Comparison of ENCODE assay signal across 7 mouse cellular contexts in the genomic region with DNA sequence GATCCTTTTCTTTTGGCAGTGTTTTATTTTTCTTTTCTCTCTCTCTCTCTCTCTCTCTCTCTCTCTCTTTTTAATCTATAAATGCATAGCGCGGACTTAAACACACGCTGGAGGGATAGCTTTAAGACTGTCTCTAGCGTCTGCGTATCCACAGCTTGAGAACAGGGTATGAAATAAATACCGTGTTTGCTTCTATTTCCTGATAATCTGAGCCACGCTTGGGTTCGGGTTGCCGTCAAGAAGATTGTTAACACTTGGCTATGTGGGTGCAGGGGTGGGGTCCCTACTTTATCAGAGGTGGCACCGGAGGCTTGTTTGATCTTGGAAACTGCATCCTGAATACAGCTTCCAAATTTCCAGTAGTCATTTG. TPM values are rescaled to one million over a fixed set of nuclear protein-coding genes. Genes with fewer than 3 reads are reported as not detected.
DNase-seq lines count a peak whose midpoint lies in the region; ATAC-seq and TF ChIP-seq lines count a peak whose summit lies in the region.

No protein-coding gene starts in this region.

- TF ChIP-seq CTCF in layer of hippocampus, adult 2 months (conservative IDR thresholded peaks at IDR 0.05), result no peak
- no peak for TF ChIP-seq CTCF in hindbrain, postnatal 0 days (IDR thresholded peaks at IDR 0.05; ENCODE audit: low read depth)

- H3K36me3 ChIP-seq in forebrain, embryonic 11.5 days (ENCODE audit: control insufficient read depth, insufficient read depth, low read length), result no peaks in the 10 kb centered on the region
- H3K36me3 ChIP-seq in hindbrain, postnatal 0 days (ENCODE audit: insufficient read depth, low read length), result no peaks in the 10 kb centered on the region
- H3K36me3 ChIP-seq in neural tube, embryonic 13.5 days, result peaks cover 5% of the 10 kb centered on the region; the same call in 1 of the 2 replicates

- peak; percentile 34; the same call in 1 of the 2 replicates for ATAC-seq in forebrain, embryonic 11.5 days (replicated peaks; ENCODE audit: low FRiP score)
- peak; percentile 43; the same call in 1 of the 2 replicates for ATAC-seq in hindbrain, postnatal 0 days
- no peak for ATAC-seq in neural tube, embryonic 13.5 days (ENCODE audit: low read depth)

- H3K27me3 ChIP-seq in forebrain, embryonic 11.5 days (ENCODE audit: control insufficient read depth, insufficient read depth, low read length), result no peaks in the 10 kb centered on the region
- no peaks in the 10 kb centered on the region for H3K27me3 ChIP-seq in hindbrain, postnatal 0 days (ENCODE audit: insufficient read depth, low read length)
- H3K27me3 ChIP-seq in neural tube, embryonic 13.5 days, result no peaks in the 10 kb centered on the region

- H3K27ac ChIP-seq in layer of hippocampus, adult 2 months, result peak overlapping the region; percentile 95
- H3K27ac ChIP-seq in forebrain, embryonic 11.5 days (ENCODE audit: low read depth, low read length), result no peak overlapping the region
- peak overlapping the region; percentile 74; the same call in 1 of the 2 replicates for H3K27ac ChIP-seq in hindbrain, postnatal 0 days
- H3K27ac ChIP-seq in neural tube, embryonic 13.5 days (replicated peaks), result peak overlapping the region; percentile 81

- H3K4me2 ChIP-seq in forebrain, embryonic 11.5 days (ENCODE audit: low read depth, low read length, severe bottlenecking), result peak overlapping the region; percentile 64
- peak overlapping the region; percentile 66 for H3K4me2 ChIP-seq in hindbrain, postnatal 0 days (ENCODE audit: low read depth, low read length)
- H3K4me2 ChIP-seq in neural tube, embryonic 13.5 days, result peak overlapping the region; percentile 71

- H3K4me3 ChIP-seq in layer of hippocampus, adult 2 months, result peak overlapping the region; percentile 71
- peak overlapping the region; percentile 36 for H3K4me3 ChIP-seq in forebrain, embryonic 11.5 days (ENCODE audit: low read depth, low read length)
- peak overlapping the region; percentile 49 for H3K4me3 ChIP-seq in hindbrain, postnatal 0 days (ENCODE audit: low read length)
- peak overlapping the region; percentile 55 for H3K4me3 ChIP-seq in neural tube, embryonic 13.5 days

- no peaks in the 10 kb centered on the region for H3K4me1 ChIP-seq in forebrain, embryonic 11.5 days (replicated peaks; ENCODE audit: control insufficient read depth, insufficient read depth, low read length)
- H3K4me1 ChIP-seq in hindbrain, postnatal 0 days (ENCODE audit: insufficient read depth, low read length), result no peaks in the 10 kb centered on the region
- H3K4me1 ChIP-seq in neural tube, embryonic 13.5 days (replicated peaks), result peaks cover 8% of the 10 kb centered on the region

- peak overlapping the region; percentile 35 for H3K9ac ChIP-seq in forebrain, embryonic 11.5 days (ENCODE audit: low read length)
- H3K9ac ChIP-seq in hindbrain, postnatal 0 days (replicated peaks; ENCODE audit: low read length), result peak overlapping the region; percentile 60
- H3K9ac ChIP-seq in neural tube, embryonic 13.5 days, result peak overlapping the region; percentile 73

- 5% methylated on average over 10 of the region's 10 CpGs for WGBS in forebrain, embryonic 11.5 days
- 1% methylated on average over 10 of the region's 10 CpGs for WGBS in hindbrain, postnatal 0 days
- WGBS in neural tube, embryonic 13.5 days, result under 1% methylated on average over 10 of the region's 10 CpGs

- H3K9me3 ChIP-seq in forebrain, embryonic 11.5 days (ENCODE audit: control insufficient read depth, low read length), result no peaks in the 10 kb centered on the region
- H3K9me3 ChIP-seq in hindbrain, postnatal 0 days (ENCODE audit: low read length), result no peaks in the 10 kb centered on the region
- no peaks in the 10 kb centered on the region for H3K9me3 ChIP-seq in neural tube, embryonic 13.5 days

- no peak for DNase-seq in layer of hippocampus, adult 2 months (ENCODE audit: low spot score in 2 of 2)
- DNase-seq in layer of hippocampus, adult 9-10 months (ENCODE audit: low spot score), result no peak
- DNase-seq in forebrain, embryonic 11.5 days (ENCODE audit: low spot score), result no peak
- peak; percentile 50 for DNase-seq in hindbrain, postnatal 0 days (ENCODE audit: low spot score)
- no peak for DNase-seq in testis, postnatal 14 days (ENCODE audit: low spot score)
- DNase-seq in adrenal gland, postnatal 14 days, result no peak

RNA-seq across cellular contexts. Expression of a gene that starts 1.2 kb away (rescaled TPM):
- total RNA-seq in layer of hippocampus, adult 2 months (2021), result 10 to 100 TPM; 75.2 to 80.7 TPM
- 2.4 and 2.7 TPM in 2 replicates for polyA plus RNA-seq in forebrain, embryonic 11.5 days (2014; fragmentation: Nextera tagmentation; extraction: Ambion mirVana)
- total RNA-seq in hindbrain, postnatal 0 days (2014; rRNA removed), result 30.4 and 34.3 TPM in 2 replicates
- polyA plus RNA-seq in hindbrain, postnatal 0 days (2015; fragmentation: Nextera tagmentation; extraction: Ambion mirVana), result 17.5 and 18.5 TPM in 2 replicates
- polyA plus RNA-seq in neural tube, embryonic 13.5 days (2015; fragmentation: Nextera tagmentation; extraction: Ambion mirVana), result 11.1 and 12.5 TPM in 2 replicates
- total RNA-seq in adrenal gland, postnatal 14 days (2021), result 3.7 and 3.9 TPM in 2 replicates
